Mouse (Mus musculus): ENCODE data around the gene Ptgis. TPM values are rescaled to one million over a fixed set of nuclear protein-coding genes. Genes with fewer than 3 reads are reported as not detected.

Ptgis gene
- polyA plus RNA-seq (2012; ENCODE audit: insufficient read depth, insufficient read length, low replicate concordance, missing spikeins) = not detected in 2 replicates

DNA sequence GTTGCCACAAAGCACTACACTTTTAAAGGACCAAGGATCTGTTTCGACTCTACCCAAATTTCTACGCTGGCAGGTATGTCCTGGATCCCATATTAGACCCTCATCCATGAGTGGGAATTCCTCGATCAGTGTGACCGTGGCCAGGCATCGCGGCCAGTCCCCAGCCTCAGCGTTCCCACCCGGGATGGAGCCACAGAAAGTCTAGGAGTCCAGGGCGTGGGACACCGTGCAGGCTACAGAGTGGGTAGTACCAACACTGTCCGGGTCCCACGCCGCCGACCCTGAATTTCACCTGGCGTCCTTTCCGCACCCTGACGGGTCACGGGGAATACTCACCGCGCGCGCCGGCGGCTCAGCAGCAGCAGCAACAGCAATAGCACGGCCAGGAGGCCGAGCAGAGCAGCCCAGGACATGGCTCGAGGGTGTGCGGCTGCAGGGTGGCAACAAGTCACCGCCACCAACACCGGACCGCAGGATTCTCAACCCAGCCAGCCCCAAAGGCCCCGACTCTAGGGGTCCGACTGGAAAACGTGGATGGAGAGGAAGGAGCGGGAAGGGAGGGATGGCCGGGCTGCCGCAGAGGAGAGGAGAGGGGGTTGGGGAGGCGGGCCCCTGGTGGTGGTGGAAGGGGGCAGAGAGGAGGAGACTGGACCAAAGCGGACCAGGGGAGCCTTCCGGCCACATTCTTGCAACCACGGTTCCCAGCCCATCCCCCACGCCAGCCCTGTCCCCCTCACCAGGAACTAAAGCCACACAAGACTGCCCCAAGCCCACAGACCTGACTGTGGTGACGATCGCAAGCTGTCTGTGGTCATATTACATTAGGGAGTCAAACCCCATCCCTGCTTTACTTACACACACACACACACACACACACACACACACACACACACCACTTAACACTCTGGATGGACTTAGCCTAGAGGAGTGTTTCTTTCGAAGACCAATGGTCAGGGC, at the start of gene Ptgis:
Gene Ptgis, minus strand, starts transcription at position 597 of the 957 bp plus-strand sequence.
- Histone ChIP-seq H3K27ac (ENCODE audit: insufficient read depth, low read depth, low read length) (no peak within 1 kb of the TSS), H3K4me3 (ENCODE audit: insufficient read depth, low read depth, low read length) (peak within 1 kb of the TSS; percentile 19), H3K4me1 (ENCODE audit: control insufficient read depth, insufficient read depth, low read length) (peaks cover 8% of the 10 kb centered on the region)
- TF ChIP-seq POLR2A (IDR thresholded peaks at IDR 0.05; ENCODE audit: insufficient read depth, low read depth, low read length) = no peak
- no peak for TF ChIP-seq CTCF (IDR thresholded peaks at IDR 0.05; ENCODE audit: insufficient read depth, low read depth, low read length)
- 12% methylated on average over 45 of the region's 45 CpGs for WGBS

DNA sequence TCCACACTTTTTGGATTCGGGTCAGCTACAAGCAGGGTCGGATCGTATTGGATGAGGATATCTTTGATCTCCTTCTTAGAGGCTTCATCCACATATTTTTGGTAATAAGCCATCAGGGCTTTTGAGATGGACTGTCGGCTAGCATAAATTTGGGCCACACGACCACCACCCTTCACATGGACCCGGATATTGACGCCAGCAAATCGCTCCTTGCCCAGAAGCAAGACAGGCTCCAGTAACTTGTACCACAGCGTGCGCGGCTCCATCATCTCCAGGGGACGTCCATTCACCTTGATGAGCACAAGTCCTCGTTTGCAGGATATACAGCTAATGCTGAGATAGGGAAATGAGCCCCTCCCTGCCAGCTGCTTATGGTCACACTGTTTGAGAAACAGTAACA, 41.1 kb upstream of the Ptgis start:
- 95% methylated on average over 13 of the region's 13 CpGs for WGBS
- Histone ChIP-seq H3K27ac (ENCODE audit: insufficient read depth, low read depth, low read length) (no peak overlapping the region), H3K4me1 (ENCODE audit: control insufficient read depth, insufficient read depth, low read length) (no peaks in the 10 kb centered on the region), H3K4me3 (ENCODE audit: insufficient read depth, low read depth, low read length) (no peak overlapping the region)
- TF ChIP-seq CTCF (IDR thresholded peaks at IDR 0.05; ENCODE audit: insufficient read depth, low read depth, low read length) = no peak
- TF ChIP-seq POLR2A (IDR thresholded peaks at IDR 0.05; ENCODE audit: insufficient read depth, low read depth, low read length) = no peak

DNA sequence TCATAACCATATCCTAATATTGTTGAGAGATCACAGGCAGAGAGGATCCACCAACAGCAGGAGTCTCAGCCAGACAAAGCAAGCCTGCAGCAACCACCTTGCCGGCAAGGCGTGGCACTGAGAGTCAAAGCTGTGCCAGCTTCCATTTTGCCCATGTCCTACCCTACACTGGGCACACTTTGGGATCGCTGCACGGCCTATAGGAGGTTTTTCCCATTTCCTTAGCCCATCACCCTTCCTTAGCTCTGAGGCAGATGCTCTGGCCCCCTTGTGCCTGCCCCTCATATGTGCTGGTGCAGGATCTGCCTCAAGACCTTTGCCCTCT, 40.5 kb upstream of the Ptgis start:
- TF ChIP-seq POLR2A (IDR thresholded peaks at IDR 0.05; ENCODE audit: insufficient read depth, low read depth, low read length) (no peak), CTCF (IDR thresholded peaks at IDR 0.05; ENCODE audit: insufficient read depth, low read depth, low read length) (no peak)
- WGBS = 67% methylated on average over 4 of the region's 4 CpGs
- Histone ChIP-seq H3K4me1 (ENCODE audit: control insufficient read depth, insufficient read depth, low read length) (no peaks in the 10 kb centered on the region), H3K27ac (ENCODE audit: insufficient read depth, low read depth, low read length) (no peak overlapping the region), H3K4me3 (ENCODE audit: insufficient read depth, low read depth, low read length) (no peak overlapping the region)

DNA sequence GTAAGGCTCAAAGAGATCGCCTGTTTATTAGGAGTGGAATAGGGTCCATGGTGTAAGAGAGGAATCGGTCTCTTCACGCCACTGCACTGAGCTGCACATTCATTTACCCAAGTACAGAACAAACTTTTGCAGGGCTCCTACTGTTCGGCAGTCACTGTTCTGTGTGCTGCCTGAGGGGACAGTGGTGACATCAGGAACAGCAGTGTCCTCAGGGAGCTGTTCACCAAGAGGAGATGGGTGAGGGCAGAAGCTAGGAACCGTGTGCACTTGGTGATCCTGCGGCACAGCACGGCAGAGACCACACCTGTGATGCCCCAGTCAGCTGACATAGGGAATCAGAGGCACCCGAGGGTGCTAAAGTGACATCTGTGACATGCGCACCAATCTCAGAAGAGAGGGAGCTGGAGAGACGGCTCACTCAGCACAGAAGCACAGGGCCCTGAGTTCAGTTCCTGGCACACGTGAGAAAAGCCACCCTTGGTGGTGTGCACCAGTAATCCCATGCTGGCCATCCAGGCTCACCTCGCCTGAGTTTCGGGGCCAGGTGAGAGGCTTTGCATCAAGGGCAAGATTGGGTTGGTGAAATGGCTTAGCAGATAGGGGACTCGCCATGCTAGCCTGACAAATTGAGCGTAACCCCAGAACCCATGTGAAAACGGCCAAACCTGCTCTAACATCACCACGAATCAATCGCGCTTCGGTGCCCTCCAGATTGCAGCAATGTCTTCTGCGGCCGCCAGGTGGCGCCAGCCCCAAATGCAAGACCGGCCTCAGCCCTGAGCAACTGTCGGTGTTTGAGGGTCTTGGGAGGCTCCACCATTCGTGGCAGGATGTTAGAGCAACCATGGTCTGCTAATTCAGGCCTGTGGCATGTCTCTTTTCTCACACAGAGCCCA, 39.9 kb upstream of the Ptgis start:
- WGBS = 39% methylated on average over 26 of the region's 26 CpGs
- H3K4me3 ChIP-seq (ENCODE audit: insufficient read depth, low read depth, low read length) = no peak overlapping the region
- TF ChIP-seq POLR2A (IDR thresholded peaks at IDR 0.05; ENCODE audit: insufficient read depth, low read depth, low read length) (no peak), CTCF (IDR thresholded peaks at IDR 0.05; ENCODE audit: insufficient read depth, low read depth, low read length) (peak; percentile 97)
- H3K27ac ChIP-seq (ENCODE audit: insufficient read depth, low read depth, low read length) = no peak overlapping the region
- no peaks in the 10 kb centered on the region for H3K4me1 ChIP-seq (ENCODE audit: control insufficient read depth, insufficient read depth, low read length)

DNA sequence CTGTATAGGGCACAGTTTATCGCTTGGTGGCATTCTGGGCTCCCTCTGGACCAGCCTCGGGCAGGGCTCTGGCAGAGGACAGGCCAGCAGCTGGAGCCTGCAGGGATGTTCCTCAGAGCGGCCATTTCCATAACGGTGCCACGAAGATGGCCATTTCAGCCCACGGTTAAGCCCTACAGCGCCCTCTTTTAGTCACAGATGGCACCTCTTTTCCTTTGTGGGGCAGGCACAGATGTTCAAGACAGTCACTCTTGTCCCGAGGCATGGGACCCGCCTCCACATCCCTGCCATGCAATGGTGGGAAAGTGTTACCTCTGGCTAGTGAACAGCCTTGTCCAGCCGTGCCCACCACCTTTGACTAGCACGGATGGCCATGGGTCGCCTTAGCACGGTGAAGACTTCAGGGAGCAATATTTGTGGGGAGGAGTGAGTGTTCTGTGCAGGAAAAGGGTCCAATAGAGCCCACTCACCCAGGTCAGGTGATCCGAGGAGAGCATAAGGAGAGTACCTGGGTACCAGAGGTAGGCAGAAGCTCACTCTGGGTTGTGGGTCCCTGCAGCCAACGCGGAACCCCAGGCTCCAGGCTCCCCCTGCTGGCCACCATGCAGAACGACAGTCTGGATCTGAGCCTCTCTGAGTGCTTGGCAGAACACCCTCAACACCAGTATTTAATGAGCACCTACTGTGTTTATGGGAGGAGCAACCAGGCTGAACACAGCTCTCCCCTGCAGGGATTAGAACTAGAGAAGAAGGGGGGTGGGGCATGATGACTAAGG, 38.5 kb upstream of the Ptgis start:
- Histone ChIP-seq H3K4me3 (ENCODE audit: insufficient read depth, low read depth, low read length) (no peak overlapping the region), H3K4me1 (ENCODE audit: control insufficient read depth, insufficient read depth, low read length) (no peaks in the 10 kb centered on the region), H3K27ac (ENCODE audit: insufficient read depth, low read depth, low read length) (no peak overlapping the region)
- 54% methylated on average over 17 of the region's 17 CpGs for WGBS
- TF ChIP-seq CTCF (IDR thresholded peaks at IDR 0.05; ENCODE audit: insufficient read depth, low read depth, low read length) = peak; percentile 92
- no peak for TF ChIP-seq POLR2A (IDR thresholded peaks at IDR 0.05; ENCODE audit: insufficient read depth, low read depth, low read length)

DNA sequence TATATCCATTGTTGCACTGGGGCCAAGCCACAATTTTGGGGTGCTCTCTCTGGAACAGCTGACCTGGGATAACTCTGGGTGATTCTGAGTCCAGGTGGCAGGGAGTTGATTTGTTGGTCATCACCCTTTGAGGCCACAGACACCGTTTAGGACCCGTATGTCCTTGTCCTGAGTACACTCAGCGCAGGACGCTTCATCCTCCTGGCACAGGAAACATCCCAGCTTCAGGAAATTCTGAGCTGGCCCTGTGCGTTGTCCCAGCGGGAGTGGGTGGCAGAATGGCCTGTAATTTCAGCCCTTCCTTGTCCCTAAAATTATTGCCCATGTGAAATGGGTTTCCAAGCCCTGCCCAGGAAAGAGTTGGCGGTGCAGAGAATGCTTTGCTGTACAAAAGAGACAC, 37.6 kb upstream of the Ptgis start:
- TF ChIP-seq CTCF (IDR thresholded peaks at IDR 0.05; ENCODE audit: insufficient read depth, low read depth, low read length) (no peak), POLR2A (IDR thresholded peaks at IDR 0.05; ENCODE audit: insufficient read depth, low read depth, low read length) (no peak)
- WGBS = 78% methylated on average over 7 of the region's 7 CpGs
- Histone ChIP-seq H3K4me1 (ENCODE audit: control insufficient read depth, insufficient read depth, low read length) (no peaks in the 10 kb centered on the region; the same call in 1 of the 2 replicates), H3K27ac (ENCODE audit: insufficient read depth, low read depth, low read length) (no peak overlapping the region), H3K4me3 (ENCODE audit: insufficient read depth, low read depth, low read length) (no peak overlapping the region)

DNA sequence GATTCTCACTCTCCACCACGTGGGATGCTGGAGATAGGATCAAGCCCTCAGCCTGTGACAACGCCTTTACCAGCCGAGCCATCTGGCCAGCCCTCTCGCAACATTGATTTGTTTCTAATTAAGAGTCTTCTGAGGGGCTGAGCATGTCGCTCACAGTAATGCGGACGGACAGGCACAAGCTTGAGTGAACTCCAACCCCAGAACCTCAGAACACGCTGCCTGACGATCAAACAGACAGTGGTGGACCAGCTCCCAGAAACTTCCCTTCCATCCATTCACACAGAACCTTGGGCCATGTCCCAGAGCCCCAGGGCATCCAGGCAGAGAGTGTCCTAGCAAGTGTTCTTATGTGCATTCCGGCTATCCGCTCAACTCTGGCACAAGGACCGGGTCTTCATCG, 36.6 kb upstream of the Ptgis start:
- 70% methylated on average over 13 of the region's 13 CpGs for WGBS
- H3K27ac ChIP-seq (ENCODE audit: insufficient read depth, low read depth, low read length) = no peak overlapping the region
- TF ChIP-seq CTCF (IDR thresholded peaks at IDR 0.05; ENCODE audit: insufficient read depth, low read depth, low read length) (no peak), POLR2A (IDR thresholded peaks at IDR 0.05; ENCODE audit: insufficient read depth, low read depth, low read length) (no peak)
- H3K4me1 ChIP-seq (ENCODE audit: control insufficient read depth, insufficient read depth, low read length) = no peaks in the 10 kb centered on the region; the same call in 1 of the 2 replicates
- H3K4me3 ChIP-seq (ENCODE audit: insufficient read depth, low read depth, low read length) = no peak overlapping the region

DNA sequence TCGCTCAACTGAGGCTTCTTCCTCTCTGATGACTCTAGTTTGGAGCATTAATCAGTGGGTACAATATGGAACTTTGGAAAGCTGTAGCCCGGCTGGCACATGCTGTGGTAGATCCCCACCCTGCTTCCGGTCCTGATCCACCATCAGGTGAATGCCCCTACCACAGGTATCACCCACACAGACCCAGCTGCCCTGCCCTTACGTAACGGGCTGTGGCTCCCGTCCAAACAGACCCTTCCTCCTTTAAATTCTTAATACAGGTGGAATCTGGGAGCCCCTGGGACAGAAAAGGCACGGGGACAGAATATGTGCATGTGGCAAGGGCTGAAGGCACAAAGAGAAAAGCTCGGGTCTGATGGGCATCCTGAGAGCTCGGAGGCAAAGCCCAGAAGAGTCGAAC, 35.5 kb upstream of the Ptgis start:
- no peak overlapping the region for H3K4me3 ChIP-seq (ENCODE audit: insufficient read depth, low read depth, low read length)
- H3K4me1 ChIP-seq (ENCODE audit: control insufficient read depth, insufficient read depth, low read length) = no peaks in the 10 kb centered on the region; the same call in 1 of the 2 replicates
- H3K27ac ChIP-seq (ENCODE audit: insufficient read depth, low read depth, low read length) = no peak overlapping the region
- TF ChIP-seq CTCF (IDR thresholded peaks at IDR 0.05; ENCODE audit: insufficient read depth, low read depth, low read length) (no peak), POLR2A (IDR thresholded peaks at IDR 0.05; ENCODE audit: insufficient read depth, low read depth, low read length) (no peak)
- WGBS = 87% methylated on average over 10 of the region's 10 CpGs

All from olfactory bulb, adult 2 months (tissue).